Mouse (Mus musculus): ENCODE results near the gene Ptpn14. TPM values are rescaled to one million over a fixed set of nuclear protein-coding genes. Genes with fewer than 3 reads are reported as not detected.

The Ptpn14 gene
- total RNA-seq, 2 experiments from 2014 or later, result 13.0 to 20.5 TPM

DNA sequence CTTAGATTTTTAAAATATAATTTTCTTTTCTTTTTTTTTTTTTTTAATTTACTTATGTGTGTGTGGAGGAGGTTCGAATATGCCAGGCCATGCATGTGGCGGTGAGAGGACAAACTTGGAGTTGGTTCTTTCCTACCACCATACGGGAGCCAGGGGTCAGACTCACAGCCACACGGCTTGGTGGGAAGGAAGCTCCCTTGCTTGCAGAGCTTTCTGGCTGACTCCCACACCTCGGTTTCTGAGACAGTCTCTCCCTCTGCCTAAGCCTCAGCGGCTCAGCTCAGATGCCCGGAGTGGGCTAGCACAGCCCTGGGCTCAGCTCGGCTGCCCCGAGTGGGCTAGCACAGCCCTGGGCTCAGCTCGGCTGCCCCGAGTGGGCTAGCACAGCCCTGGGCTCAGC lies 10.5 kb upstream of the Ptpn14 start:
- DNase-seq, result no peak

GRCm38 (mm10) chr1:189718600-189718999 lies 9.5 kb upstream of the Ptpn14 start:
- no peak for DNase-seq

GRCm38 (mm10) chr1:189726121-189726520 lies 1.9 kb upstream of the Ptpn14 start:
- DNase-seq, result no peak

DNA sequence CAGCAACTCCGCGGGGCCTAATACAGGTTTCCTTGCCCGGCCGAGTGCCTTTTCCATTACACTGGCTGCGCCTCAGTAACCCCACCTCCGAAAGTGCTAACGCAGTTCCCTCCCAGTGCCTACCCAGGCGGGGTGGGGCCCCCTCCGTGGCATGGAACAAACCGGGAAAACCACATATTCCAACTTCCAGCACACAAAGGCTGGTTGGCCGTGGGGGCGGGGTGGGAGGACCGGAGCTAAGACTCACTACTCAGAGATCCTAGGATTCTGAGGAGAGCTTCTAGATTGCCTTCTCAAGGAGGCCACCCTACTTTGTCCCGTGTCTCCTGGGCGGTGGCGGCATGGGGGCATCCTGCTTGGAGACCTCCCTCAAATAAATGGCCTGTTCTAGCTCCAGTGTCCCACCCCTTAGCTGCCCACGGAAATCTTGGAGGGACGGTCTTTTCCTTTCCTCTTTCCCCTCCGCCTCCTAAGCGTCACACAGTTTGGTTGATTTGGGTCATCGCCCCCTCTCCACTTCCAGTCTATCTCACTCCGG lies 653 bp upstream of the Ptpn14 start:
- peak; percentile 67 for DNase-seq

DNA sequence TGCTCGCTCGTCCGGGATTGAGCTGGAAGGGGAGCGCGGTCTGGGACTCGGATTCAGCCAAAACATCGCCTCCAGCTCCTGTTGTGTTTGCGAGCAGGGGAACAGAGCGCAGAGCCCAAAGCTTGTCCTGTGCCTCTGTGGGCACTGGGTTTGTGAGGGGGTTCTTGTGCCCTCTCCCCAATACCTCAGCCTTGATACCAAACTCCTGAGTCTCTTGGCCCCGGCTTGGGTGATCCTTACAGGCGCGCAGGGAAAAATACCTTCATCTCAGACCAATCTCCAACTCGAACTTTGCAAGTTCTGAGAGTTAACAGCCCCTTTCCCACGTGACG lies 682 bp downstream of the Ptpn14 start:
- DNase-seq, result no peak

DNA sequence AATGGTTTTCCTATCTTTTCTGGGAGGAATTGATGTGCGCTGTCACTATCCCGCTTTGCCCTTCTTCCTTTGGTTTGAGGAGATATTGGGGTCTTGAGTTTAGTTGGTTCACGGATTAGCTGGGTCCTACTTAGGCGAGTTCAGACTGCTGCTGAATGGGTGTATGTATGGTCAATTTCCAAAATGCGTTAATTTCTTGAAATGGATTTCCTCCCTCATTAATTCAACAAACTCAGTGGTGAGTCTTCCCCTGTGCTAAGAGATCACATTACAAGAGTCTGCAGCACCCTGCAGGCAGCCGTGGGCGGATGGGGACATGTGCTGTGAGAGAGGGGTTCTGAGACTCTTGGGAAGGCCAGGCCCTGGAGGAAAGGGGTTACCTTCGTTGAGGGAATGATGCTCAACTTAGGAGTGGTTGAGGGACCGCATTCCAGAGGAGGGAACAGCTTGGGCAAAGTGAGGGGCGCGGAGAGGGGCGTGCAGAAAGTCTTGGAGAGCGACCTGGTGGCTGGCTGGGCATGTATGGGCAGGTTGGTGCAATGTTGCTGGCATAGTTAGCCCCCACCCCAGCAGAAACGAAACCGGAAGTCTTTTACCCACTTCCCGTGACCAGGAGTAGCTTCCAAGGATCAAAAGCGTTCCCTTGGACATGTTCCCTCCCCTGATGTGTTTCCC lies 1.2 kb downstream of the Ptpn14 start:
- DNase-seq, result no peak

- DNase-seq, result no peak
These were observed 3.6 kb downstream of the Ptpn14 start for GRCm38 (mm10) chr1:189731697-189732096.

DNA sequence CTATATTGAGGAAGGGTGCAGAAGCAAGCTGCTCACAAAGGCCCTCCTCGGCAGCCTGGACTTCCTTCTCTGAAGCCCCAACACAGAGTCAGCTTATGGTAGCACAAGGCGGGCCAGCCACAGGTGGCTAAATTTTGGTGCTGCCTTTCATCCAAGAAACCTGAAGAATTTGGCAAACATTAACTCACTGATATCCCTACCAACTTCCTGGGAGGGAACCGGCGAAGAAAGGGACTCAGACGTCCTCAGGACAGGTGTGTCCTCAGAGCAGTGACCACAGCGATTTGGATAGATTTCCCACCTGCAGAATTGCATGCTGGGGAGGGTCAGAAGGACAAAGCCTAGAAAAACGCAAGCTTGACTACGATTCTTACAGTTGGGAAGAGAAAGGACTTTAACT lies 4.1 kb downstream of the Ptpn14 start:
- no peak for DNase-seq

DNA sequence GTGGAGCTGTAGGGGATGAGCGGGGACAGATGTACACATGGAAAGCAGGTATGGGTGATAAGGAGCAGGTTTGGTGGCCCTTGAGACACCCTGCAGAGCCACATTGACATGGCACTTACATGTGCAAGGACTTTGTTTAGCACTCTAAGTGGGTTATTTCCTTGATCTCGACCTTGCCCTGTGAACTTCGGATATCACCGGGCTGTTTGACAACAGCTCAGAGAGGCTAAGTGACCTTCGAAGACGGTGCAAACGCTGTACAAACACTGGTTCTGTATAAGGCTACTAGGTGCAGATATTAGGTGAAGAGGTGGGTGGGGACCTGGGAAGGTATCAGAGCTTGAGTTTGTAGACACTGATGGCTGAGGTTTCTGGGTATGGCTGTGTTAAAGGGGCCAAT lies 12.0 kb downstream of the Ptpn14 start:
- DNase-seq, result no peak

DNA sequence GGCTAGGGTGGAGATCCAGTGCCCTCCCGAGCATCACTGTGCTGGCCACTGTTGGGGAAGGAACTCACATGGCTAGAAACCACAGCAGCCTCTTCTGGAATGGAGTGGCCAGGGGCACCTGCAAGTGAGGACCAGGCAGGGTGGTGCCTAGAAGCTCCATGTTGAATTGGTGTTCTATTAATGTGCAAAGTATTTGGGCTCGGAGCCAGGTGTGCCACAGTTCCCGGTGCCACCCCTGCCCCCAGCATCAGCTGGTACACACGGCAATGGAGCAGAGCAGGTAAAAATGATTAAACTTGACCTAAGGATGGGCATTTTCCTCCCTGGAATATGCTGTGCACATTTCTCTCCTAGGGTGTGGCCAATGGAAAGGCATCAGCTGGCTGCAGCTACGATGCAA lies 14.0 kb downstream of the Ptpn14 start:
- DNase-seq, result no peak

DNA sequence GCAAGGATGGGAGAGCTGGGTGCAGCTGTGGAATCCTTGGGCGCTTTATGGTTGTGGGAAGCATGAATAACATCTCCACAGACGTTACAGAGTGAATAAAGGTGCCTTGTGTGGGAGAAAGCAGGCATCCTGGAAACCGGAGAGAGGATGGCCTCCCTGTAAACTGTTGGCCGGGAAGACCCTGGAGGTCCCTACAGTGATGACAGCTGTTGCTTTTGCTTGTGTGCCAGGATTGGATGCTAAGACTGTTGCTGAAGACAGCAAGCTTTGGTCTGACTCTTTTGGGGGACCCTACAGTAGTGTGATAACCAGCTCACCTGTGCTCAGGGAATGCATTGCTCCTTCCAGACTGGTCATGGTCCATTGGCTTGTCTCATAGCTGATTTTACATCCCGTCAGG lies 15.1 kb downstream of the Ptpn14 start:
- no peak for DNase-seq

GRCm38 (mm10) chr1:189744914-189745710 lies 17.0 kb downstream of the Ptpn14 start:
- DNase-seq, result no peak

DNA sequence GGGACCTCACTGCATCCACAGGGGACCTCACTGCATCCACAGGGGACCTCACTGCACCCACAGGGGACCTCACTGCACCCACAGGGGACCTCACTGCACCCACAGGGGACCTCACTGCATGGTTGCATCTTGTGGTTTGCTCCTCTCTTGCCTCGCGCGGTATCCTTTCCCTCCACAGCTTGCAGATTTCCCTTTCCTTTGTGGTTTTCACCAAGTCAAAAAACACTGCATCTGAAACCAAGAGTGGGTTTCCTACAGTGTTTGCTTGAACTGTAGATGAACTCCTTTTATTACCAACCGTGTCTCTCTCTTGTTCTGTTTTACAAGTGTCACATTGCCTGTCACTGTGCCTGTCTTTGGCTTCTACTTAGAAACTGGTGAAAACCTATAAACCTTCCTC lies 18.5 kb downstream of the Ptpn14 start:
- DNase-seq, result no peak

DNA sequence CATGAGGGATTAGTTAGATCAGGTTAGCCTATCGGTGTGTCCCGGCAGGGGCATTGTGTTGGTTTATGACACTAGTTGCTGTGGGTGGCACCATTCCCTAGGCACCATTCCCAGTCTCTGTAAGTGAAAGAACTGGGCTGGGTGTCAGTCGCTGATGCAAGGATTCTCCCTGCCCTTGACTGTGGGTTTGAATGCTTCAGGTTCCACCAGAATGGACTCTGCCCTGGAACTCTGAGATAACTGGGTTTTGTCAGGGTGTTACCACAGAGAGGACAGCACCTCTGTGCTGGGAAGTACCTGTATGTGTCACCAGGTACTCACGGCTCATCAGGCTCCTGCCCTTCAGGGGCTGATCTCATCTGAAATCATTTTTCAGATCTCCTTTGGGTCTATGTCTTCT lies 21.7 kb downstream of the Ptpn14 start:
- no peak for DNase-seq

DNA sequence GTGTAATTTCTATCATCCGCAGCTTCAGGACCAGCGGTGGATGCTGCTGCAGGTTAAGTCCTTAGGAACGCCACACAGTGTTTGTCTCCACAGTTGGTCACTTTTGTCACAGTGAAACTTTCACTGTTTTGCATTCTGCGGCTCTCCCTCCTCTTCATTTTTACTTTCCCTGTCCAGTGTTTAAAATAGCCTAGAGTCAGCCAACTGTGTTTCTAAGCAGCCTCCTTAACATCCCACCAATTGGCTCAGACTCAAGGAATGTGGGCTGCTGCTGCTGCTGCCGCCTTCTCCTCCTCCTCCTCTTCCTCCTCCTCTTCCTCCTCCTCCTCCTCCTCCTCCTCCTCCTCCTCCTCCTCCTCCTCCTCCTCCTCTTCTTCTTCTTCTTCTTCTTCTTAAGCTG lies 22.2 kb downstream of the Ptpn14 start:
- DNase-seq, result no peak

- DNase-seq, result no peak
These were observed 24.2 kb downstream of the Ptpn14 start for GRCm38 (mm10) chr1:189752245-189752644.

- DNase-seq, result peak; percentile 27
These were observed 27.0 kb downstream of the Ptpn14 start for GRCm38 (mm10) chr1:189755072-189755471.

GRCm38 (mm10) chr1:189756306-189757053 lies 28.4 kb downstream of the Ptpn14 start:
- no peak for DNase-seq

DNA sequence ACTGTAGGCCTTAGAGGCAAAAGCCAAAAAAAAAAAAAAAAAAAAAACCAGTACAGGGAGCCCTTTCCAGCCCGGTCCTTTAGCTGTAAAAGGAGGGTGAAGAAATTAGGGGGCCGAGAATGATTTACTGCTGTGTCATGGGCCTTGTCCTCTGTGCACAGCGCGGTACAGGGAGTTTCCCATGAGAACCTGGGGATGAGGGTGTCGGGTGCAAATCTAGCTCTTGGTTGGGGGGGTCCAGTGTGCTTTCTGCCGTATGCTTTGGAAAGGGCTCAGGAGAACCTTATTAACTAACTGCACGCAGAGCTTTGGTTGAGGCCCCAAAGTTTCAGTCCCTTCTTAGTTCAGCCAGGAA lies 29.0 kb downstream of the Ptpn14 start:
- no peak for DNase-seq

GRCm38 (mm10) chr1:189761581-189762021 lies 33.5 kb downstream of the Ptpn14 start:
- no peak for DNase-seq

DNA sequence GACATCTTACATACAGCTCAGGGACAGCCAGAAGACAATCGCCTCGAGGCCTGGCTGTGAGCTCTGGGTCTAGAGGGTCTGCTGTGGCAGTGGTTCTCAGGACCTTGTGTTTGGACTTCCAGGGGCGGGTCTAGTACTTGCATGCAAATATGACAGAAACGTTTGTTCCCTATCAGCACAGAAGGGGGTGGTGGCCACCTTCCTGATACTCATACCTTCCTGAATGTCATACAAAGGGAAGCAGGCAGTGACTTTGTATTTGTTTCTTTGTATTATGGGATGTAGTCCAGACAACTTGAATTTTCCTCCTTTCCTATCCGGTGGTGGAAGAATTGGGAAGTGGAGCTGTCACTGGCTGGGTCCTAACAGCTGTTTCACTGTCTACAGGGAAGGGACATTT lies 36.2 kb downstream of the Ptpn14 start:
- no peak for DNase-seq

GRCm38 (mm10) chr1:189767164-189767563 lies 39.1 kb downstream of the Ptpn14 start:
- no peak for DNase-seq

GRCm38 (mm10) chr1:189767910-189768309 lies 39.8 kb downstream of the Ptpn14 start:
- no peak for DNase-seq
